Mouse (Mus musculus) spleen, postnatal 10 days (tissue): ENCODE results near the gene Map3k5.

Source experiments
- DNase-seq, 2 experiments: peaks; one replicate each; pipeline ENCODE4 v3.0.0; 2021 to 2022; ENCODE audit warnings: low spot score in 2 of 2

Gene Map3k5

GRCm38 (mm10) chr10:20056859-20057644 lies 122.8 kb downstream of the Map3k5 start:
- DNase-seq, result no peak

- no peak for DNase-seq
Measured at GRCm38 (mm10) chr10:20058031-20058430, 123.8 kb downstream of the Map3k5 start.

GRCm38 (mm10) chr10:20058841-20059240 lies 124.6 kb downstream of the Map3k5 start:
- DNase-seq, result no peak

- DNase-seq, result peak in 1 of 2 experiments; percentile 53
Measured at GRCm38 (mm10) chr10:20060320-20060970, 126.2 kb downstream of the Map3k5 start.

- DNase-seq, result no peak
Measured at GRCm38 (mm10) chr10:20064556-20065207, 130.4 kb downstream of the Map3k5 start.

- DNase-seq, result no peak
Measured at GRCm38 (mm10) chr10:20066069-20066665, 131.9 kb downstream of the Map3k5 start.

GRCm38 (mm10) chr10:20069771-20070460 lies 135.6 kb downstream of the Map3k5 start:
- DNase-seq, result no peak

- no peak for DNase-seq
Measured at GRCm38 (mm10) chr10:20070576-20071109, 136.4 kb downstream of the Map3k5 start.

GRCm38 (mm10) chr10:20071716-20072115 lies 137.4 kb downstream of the Map3k5 start:
- no peak for DNase-seq

GRCm38 (mm10) chr10:20073236-20073893 lies 139.1 kb downstream of the Map3k5 start:
- DNase-seq, result peak; percentile 53 to 82

GRCm38 (mm10) chr10:20076541-20077469 lies 142.5 kb downstream of the Map3k5 start:
- no peak for DNase-seq

GRCm38 (mm10) chr10:20078350-20078749 lies 144.1 kb downstream of the Map3k5 start:
- DNase-seq, result no peak

GRCm38 (mm10) chr10:20087841-20088240 lies 153.6 kb downstream of the Map3k5 start:
- no peak for DNase-seq

GRCm38 (mm10) chr10:20089026-20089425 lies 154.8 kb downstream of the Map3k5 start:
- DNase-seq, result no peak

GRCm38 (mm10) chr10:20090171-20090570 lies 155.9 kb downstream of the Map3k5 start:
- DNase-seq, result no peak

- no peak for DNase-seq
Measured at GRCm38 (mm10) chr10:20091416-20091815, 157.1 kb downstream of the Map3k5 start.

GRCm38 (mm10) chr10:20092371-20092770 lies 158.1 kb downstream of the Map3k5 start:
- no peak for DNase-seq

- DNase-seq, result no peak
Measured at GRCm38 (mm10) chr10:20101456-20101855, 167.2 kb downstream of the Map3k5 start.

GRCm38 (mm10) chr10:20104271-20104931 lies 170.1 kb downstream of the Map3k5 start:
- DNase-seq, result no peak
